Mouse (Mus musculus) limb, embryonic 12.5 days (tissue): ENCODE data around the gene Mark1. TPM values are rescaled to one million over a fixed set of nuclear protein-coding genes. Genes with fewer than 3 reads are reported as not detected.
A peak's percentile ranks its signal among the peaks of the same experiment; 100 is the strongest.

Source experiments
- ATAC-seq: fragments of 200-750 bp; cut with Nextera tagmentation; 2 replicates; pipeline ENCODE4 v1.8.0; 2017; ENCODE audit warnings: low read depth, moderate TSS enrichment; ENCODE audit not compliant: insufficient number of reproducible peaks, insufficient read depth, low FRiP score, low TSS enrichment
- H3K27ac ChIP-seq: fragments of 300-500 bp; sonication (generic); 2 replicates; pipeline ENCODE4 v1.5.1; 2016; ENCODE audit warnings: mild to moderate bottlenecking, moderate library complexity
- H3K27me3 ChIP-seq: fragments of 300-500 bp; sonication (generic); 2 replicates; pipeline ENCODE4 v1.6.1; 2016; ENCODE audit warnings: mild to moderate bottlenecking, moderate library complexity
- H3K36me3 ChIP-seq: fragments of 300-500 bp; sonication (generic); 2 replicates; pipeline ENCODE4 v1.6.1; 2016; ENCODE audit warnings: mild to moderate bottlenecking, moderate library complexity
- H3K4me1 ChIP-seq: fragments of 300-500 bp; sonication (generic); replicated peaks from 2 replicates; pipeline ENCODE4 v1.6.1; 2016
- H3K4me2 ChIP-seq: fragments of 300-500 bp; sonication (generic); 2 replicates; pipeline ENCODE4 v1.6.1; 2016; ENCODE audit warnings: mild to moderate bottlenecking, moderate library complexity
- H3K4me3 ChIP-seq: fragments of 300-500 bp; sonication (generic); replicated peaks from 2 replicates; pipeline ENCODE4 v1.5.1; 2016; ENCODE audit warnings: mild to moderate bottlenecking
- H3K9ac ChIP-seq: fragments of 300-500 bp; sonication (generic); replicated peaks from 2 replicates; pipeline ENCODE4 v1.6.1; 2016; ENCODE audit warnings: mild to moderate bottlenecking, moderate library complexity
- H3K9me3 ChIP-seq: fragments of 300-500 bp; sonication (generic); 2 replicates; pipeline ENCODE4 v1.6.1; 2016; ENCODE audit warnings: mild to moderate bottlenecking, moderate library complexity
- WGBS: fragments of 180-500 bp; shearing (Covaris S2); methylation state at CpG from one replicate; pipeline ENCODE4 v1.1.7; 2016; 5-methylcytosine and 5-hydroxymethylcytosine counted together
- polyA plus RNA-seq: library from polyadenylated mRNA; unstranded; fragments of >200 nt; fragmentation: Nextera tagmentation; extraction: Ambion mirVana; gene quantifications from 2 replicates; pipeline ENCODE4 v1.2.1, GENCODE M21; 2016

The Mark1 gene
- polyA plus RNA-seq = 3.8 TPM in 2 replicates

- Histone ChIP-seq H3K27me3 (peaks cover 5% of the 10 kb centered on the region; the same call in 1 of the 2 replicates), H3K9ac (peak within 1 kb of the TSS; percentile 93), H3K4me1 (peaks cover 14% of the 10 kb centered on the region), H3K36me3 (no peaks in the 10 kb centered on the region), H3K9me3 (no peaks in the 10 kb centered on the region), H3K4me3 (peak within 1 kb of the TSS; percentile 84), H3K4me2 (peak within 1 kb of the TSS; percentile 81), H3K27ac (peak within 1 kb of the TSS; percentile 73)
- ATAC-seq = peak; percentile 60
- under 1% methylated on average over 56 of the region's 88 CpGs for WGBS
These were observed at the start of gene Mark1 for GRCm38 (mm10) chr1:184999071-184999750. Gene Mark1, minus strand, starts transcription at chr1:184999570.

- ATAC-seq = no peak
- Histone ChIP-seq H3K9me3 (no peaks in the 10 kb centered on the region), H3K4me2 (no peak overlapping the region), H3K9ac (no peak overlapping the region), H3K27ac (no peak overlapping the region), H3K4me3 (no peak overlapping the region), H3K4me1 (no peaks in the 10 kb centered on the region), H3K27me3 (no peaks in the 10 kb centered on the region), H3K36me3 (no peaks in the 10 kb centered on the region)
- 69% methylated on average over 12 of the region's 12 CpGs for WGBS
These were observed 48.3 kb upstream of the Mark1 start for GRCm38 (mm10) chr1:185047516-185048247.

- WGBS = 88% methylated on average over 8 of the region's 8 CpGs
- H3K27me3 ChIP-seq = no peaks in the 10 kb centered on the region
- H3K4me3 ChIP-seq = no peak overlapping the region
- H3K27ac ChIP-seq = no peak overlapping the region
- no peaks in the 10 kb centered on the region for H3K9me3 ChIP-seq
- no peaks in the 10 kb centered on the region for H3K36me3 ChIP-seq
- H3K4me2 ChIP-seq = no peak overlapping the region
- no peak for ATAC-seq
- H3K9ac ChIP-seq = no peak overlapping the region
- H3K4me1 ChIP-seq = no peaks in the 10 kb centered on the region
These were observed 47.1 kb upstream of the Mark1 start for GRCm38 (mm10) chr1:185046513-185046912.

DNA sequence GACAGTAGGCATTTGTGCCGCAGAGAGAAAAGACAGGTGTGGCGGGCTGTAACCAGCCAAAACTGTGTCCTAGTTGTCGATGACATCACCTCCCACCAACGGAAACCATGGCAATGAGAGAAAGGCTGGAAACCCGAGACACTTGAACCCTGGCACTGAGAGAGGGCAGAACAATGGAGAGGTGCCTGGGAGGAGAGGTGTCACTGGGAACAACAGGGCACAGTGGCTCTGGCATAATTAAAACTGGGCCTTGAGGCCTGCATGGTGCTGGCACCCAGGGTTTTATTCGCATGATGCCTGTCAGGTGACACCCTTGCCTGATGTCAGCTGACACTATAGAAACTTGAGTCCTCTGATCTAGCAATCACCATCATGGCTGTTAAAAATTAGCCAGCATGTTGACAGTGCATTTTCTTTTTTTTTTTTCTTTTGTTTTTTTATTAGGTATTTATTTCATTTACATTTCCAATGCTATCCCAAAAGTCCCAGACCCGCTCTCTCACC is 38.9 kb upstream of the Mark1 start:
- WGBS = 58% methylated on average over 7 of the region's 7 CpGs
- Histone ChIP-seq H3K4me1 (no peaks in the 10 kb centered on the region), H3K27ac (no peak overlapping the region), H3K9ac (no peak overlapping the region), H3K36me3 (no peaks in the 10 kb centered on the region), H3K27me3 (no peaks in the 10 kb centered on the region), H3K4me3 (no peak overlapping the region), H3K4me2 (no peak overlapping the region), H3K9me3 (no peaks in the 10 kb centered on the region)
- no peak for ATAC-seq

GRCm38 (mm10) chr1:185030565-185030964 is 31.2 kb upstream of the Mark1 start:
- no peaks in the 10 kb centered on the region for H3K36me3 ChIP-seq
- H3K27me3 ChIP-seq = no peaks in the 10 kb centered on the region
- no peaks in the 10 kb centered on the region for H3K9me3 ChIP-seq
- no peak overlapping the region for H3K4me2 ChIP-seq
- no peak overlapping the region for H3K27ac ChIP-seq
- no peak overlapping the region for H3K9ac ChIP-seq
- H3K4me3 ChIP-seq = no peak overlapping the region
- no peaks in the 10 kb centered on the region for H3K4me1 ChIP-seq
- 86% methylated on average over 10 of the region's 10 CpGs for WGBS
- no peak for ATAC-seq

DNA sequence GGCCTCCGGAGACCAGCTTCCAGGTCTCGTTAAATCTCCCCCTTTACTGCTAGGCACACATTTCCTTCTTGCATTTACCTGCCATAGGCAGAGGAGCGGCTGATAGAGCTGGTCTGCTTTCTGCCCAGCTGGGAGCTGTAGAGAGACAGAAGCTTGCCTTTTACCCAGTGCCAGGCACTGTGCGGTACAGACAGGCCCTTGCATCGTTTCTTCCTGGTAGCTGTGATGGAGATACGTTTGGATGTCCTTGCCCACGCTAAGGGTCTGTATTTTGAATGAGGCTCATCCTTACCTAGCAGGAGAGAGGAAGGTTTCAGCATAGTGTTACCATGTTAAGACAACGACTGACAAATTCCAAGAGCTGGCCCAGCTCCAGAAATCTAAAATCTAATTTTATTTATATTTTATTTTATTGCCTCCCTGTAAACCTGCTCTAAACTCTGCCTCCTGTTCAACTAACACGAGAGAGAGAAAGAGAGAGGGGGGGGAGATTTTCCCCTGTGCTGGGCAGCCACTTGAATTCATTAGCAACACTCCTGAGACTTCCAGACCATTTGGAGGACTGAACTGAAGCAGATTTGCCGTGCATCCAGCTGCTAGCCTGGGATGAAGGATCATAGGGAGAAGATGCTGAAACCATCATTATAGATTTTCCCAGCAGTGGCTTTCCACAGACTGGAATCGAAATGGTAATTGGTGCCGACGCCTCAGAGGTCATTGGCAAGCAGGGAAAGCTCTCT is 21.2 kb upstream of the Mark1 start:
- Histone ChIP-seq H3K4me1 (peaks cover 10% of the 10 kb centered on the region), H3K9ac (no peak overlapping the region), H3K4me3 (no peak overlapping the region), H3K36me3 (no peaks in the 10 kb centered on the region), H3K27ac (no peak overlapping the region), H3K9me3 (no peaks in the 10 kb centered on the region), H3K4me2 (no peak overlapping the region), H3K27me3 (no peaks in the 10 kb centered on the region)
- WGBS = 66% methylated on average over 13 of the region's 13 CpGs
- no peak for ATAC-seq

DNA sequence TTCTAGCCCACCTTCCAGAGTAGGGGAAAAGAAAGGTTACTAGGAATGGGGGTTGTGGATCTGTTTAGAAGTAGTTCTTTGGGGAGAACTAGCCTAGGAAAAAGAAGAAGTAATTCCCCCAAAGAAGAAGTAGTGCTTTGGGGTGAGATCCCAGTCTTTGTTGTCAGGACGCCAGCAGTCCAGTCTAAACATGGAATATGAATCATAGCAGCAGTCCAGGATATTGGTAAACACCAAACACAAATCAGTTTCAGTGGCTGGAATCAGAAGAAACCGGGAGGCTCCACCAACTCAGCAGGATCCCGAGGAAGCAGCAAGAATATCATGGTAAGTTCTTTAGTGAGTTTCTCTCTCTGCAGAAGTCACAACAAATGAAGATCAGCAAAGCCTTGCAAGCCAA is 13.2 kb upstream of the Mark1 start:
- Histone ChIP-seq H3K9ac (no peak overlapping the region), H3K9me3 (no peaks in the 10 kb centered on the region), H3K36me3 (no peaks in the 10 kb centered on the region), H3K4me3 (no peak overlapping the region), H3K27me3 (no peaks in the 10 kb centered on the region), H3K27ac (no peak overlapping the region), H3K4me2 (no peak overlapping the region), H3K4me1 (no peaks in the 10 kb centered on the region)
- ATAC-seq = no peak
- 82% methylated on average over 3 of the region's 3 CpGs for WGBS

DNA sequence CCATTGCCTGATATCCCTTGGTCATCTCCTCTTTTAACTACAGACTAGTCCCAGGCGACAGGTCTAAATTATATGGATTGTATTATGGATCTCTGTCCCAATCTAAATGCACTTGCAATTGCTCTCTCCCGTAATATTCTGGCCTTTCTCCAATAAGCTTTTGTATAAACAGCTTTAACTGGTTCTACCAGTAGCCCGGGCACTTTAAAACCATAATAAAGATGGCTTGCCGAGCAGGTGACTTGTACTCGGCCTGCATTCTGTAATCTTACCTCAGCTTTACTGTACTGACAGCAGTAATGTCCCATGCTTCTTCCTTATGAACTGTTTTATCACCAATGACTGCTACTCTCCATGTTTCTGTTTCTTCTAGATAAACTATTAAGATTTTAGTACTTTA is 7.7 kb upstream of the Mark1 start:
- no peaks in the 10 kb centered on the region for H3K36me3 ChIP-seq
- H3K4me1 ChIP-seq = no peaks in the 10 kb centered on the region
- no peak overlapping the region for H3K4me3 ChIP-seq
- H3K9ac ChIP-seq = no peak overlapping the region
- no peak overlapping the region for H3K27ac ChIP-seq
- no peaks in the 10 kb centered on the region; the same call in 1 of the 2 replicates for H3K27me3 ChIP-seq
- WGBS = 69% methylated on average over 5 of the region's 5 CpGs
- no peaks in the 10 kb centered on the region for H3K9me3 ChIP-seq
- H3K4me2 ChIP-seq = no peak overlapping the region
- no peak for ATAC-seq

- H3K27ac ChIP-seq = no peak overlapping the region
- peak; percentile 72 for ATAC-seq
These were observed 620 bp upstream of the Mark1 start for GRCm38 (mm10) chr1:184999780-185000599.

GRCm38 (mm10) chr1:184998631-184999030 is 739 bp downstream of the Mark1 start:
- Histone ChIP-seq H3K4me1 (peaks cover 14% of the 10 kb centered on the region), H3K27me3 (peaks cover 5% of the 10 kb centered on the region; the same call in 1 of the 2 replicates), H3K27ac (no peak overlapping the region; the same call in 1 of the 2 replicates), H3K4me3 (peak overlapping the region; percentile 84), H3K9me3 (no peaks in the 10 kb centered on the region), H3K4me2 (peak overlapping the region; percentile 81), H3K9ac (peak overlapping the region; percentile 93), H3K36me3 (no peaks in the 10 kb centered on the region)
- 8% methylated on average over 2 of the region's 2 CpGs for WGBS
- ATAC-seq = no peak

More at GRCm38 (mm10) chr1:184999780-185000599, 620 bp upstream of the Mark1 start:
- Histone ChIP-seq H3K4me1 (peaks cover 14% of the 10 kb centered on the region), H3K9ac (peak overlapping the region; percentile 93), H3K4me2 (peak overlapping the region; percentile 69), H3K9me3 (no peaks in the 10 kb centered on the region), H3K27me3 (peaks cover 5% of the 10 kb centered on the region; the same call in 1 of the 2 replicates), H3K4me3 (peak overlapping the region; percentile 84), H3K36me3 (no peaks in the 10 kb centered on the region)
- WGBS = 3% methylated on average over 23 of the region's 65 CpGs
